Mouse (Mus musculus): Measurements from ENCODE around the gene Cldn4. TPM values are rescaled to one million over a fixed set of nuclear protein-coding genes. Genes with fewer than 3 reads are reported as not detected.

Gene Cldn4
- polyA plus RNA-seq, 1 experiment from 2014 or later: not detected

- no peak overlapping the region for H3K27ac ChIP-seq
- 80% methylated on average over 17 of the region's 17 CpGs for WGBS
- H3K4me3 ChIP-seq: no peak overlapping the region
- peaks cover 7% of the 10 kb centered on the region for H3K4me1 ChIP-seq
- H3K27me3 ChIP-seq (replicated peaks): no peaks in the 10 kb centered on the region
- no peak overlapping the region for H3K9ac ChIP-seq
- no peak for ATAC-seq (replicated peaks)
- H3K9me3 ChIP-seq: no peaks in the 10 kb centered on the region
- no peaks in the 10 kb centered on the region for H3K36me3 ChIP-seq (replicated peaks)
- no peak overlapping the region for H3K4me2 ChIP-seq
Observed at GRCm38 (mm10) chr5:134897596-134897995, 49.1 kb downstream of the Cldn4 start.

GRCm38 (mm10) chr5:134896965-134897364 is 49.8 kb downstream of the Cldn4 start:
- Histone ChIP-seq H3K4me2 (no peak overlapping the region), H3K27me3 (replicated peaks) (no peaks in the 10 kb centered on the region), H3K9me3 (no peaks in the 10 kb centered on the region), H3K4me1 (peaks cover 7% of the 10 kb centered on the region), H3K4me3 (no peak overlapping the region), H3K9ac (no peak overlapping the region), H3K27ac (no peak overlapping the region), H3K36me3 (replicated peaks) (no peaks in the 10 kb centered on the region)
- 77% methylated on average over 8 of the region's 8 CpGs for WGBS
- no peak for ATAC-seq (replicated peaks)

GRCm38 (mm10) chr5:134895291-134895690 is 51.4 kb downstream of the Cldn4 start:
- whole genome bisulfite sequencing: 82% methylated on average over 8 of the region's 8 CpGs
- Histone ChIP-seq H3K36me3 (replicated peaks) (no peaks in the 10 kb centered on the region), H3K4me1 (no peaks in the 10 kb centered on the region), H3K4me3 (no peak overlapping the region), H3K4me2 (no peak overlapping the region), H3K9ac (no peak overlapping the region), H3K27me3 (replicated peaks) (no peaks in the 10 kb centered on the region), H3K27ac (no peak overlapping the region), H3K9me3 (no peaks in the 10 kb centered on the region)
- ATAC-seq (replicated peaks): no peak

Other genes with a start within 250 kb of the Cldn4 start
- 8.7 and 9.3 TPM in 2 replicates for gene Eln, start 199.6 kb downstream of the Cldn4 start, polyA plus RNA-seq (2015; fragmentation: Nextera tagmentation; extraction: Ambion mirVana)
- gene Tmem270, start 40.2 kb downstream of the Cldn4 start, polyA plus RNA-seq (2015; fragmentation: Nextera tagmentation; extraction: Ambion mirVana): not detected in 2 replicates
- 0.32 TPM in 1 of 2 replicates, not detected in the other for gene Cldn13, start 31.4 kb downstream of the Cldn4 start, polyA plus RNA-seq (2015; fragmentation: Nextera tagmentation; extraction: Ambion mirVana)
- 7.2 and 8.4 TPM in 2 replicates for gene Mettl27, start 14.6 kb downstream of the Cldn4 start, polyA plus RNA-seq (2015; fragmentation: Nextera tagmentation; extraction: Ambion mirVana)
- 2.1 and 3.0 TPM in 2 replicates for gene Cldn3, start 39.3 kb upstream of the Cldn4 start, polyA plus RNA-seq (2015; fragmentation: Nextera tagmentation; extraction: Ambion mirVana)
- gene Abhd11, start 62.2 kb upstream of the Cldn4 start, polyA plus RNA-seq (2015; fragmentation: Nextera tagmentation; extraction: Ambion mirVana): 68.4 and 70.1 TPM in 2 replicates
- 156 and 157 TPM in 2 replicates for gene Stx1a, start 76.5 kb upstream of the Cldn4 start, polyA plus RNA-seq (2015; fragmentation: Nextera tagmentation; extraction: Ambion mirVana)
- gene Dnajc30, start 117.3 kb upstream of the Cldn4 start, polyA plus RNA-seq (2015; fragmentation: Nextera tagmentation; extraction: Ambion mirVana): 43.4 and 47.8 TPM in 2 replicates
- 78.1 and 82.5 TPM in 2 replicates for gene Bud23, start 118.0 kb upstream of the Cldn4 start, polyA plus RNA-seq (2015; fragmentation: Nextera tagmentation; extraction: Ambion mirVana)
- 39.5 and 47.8 TPM in 2 replicates for gene Vps37d, start 131.3 kb upstream of the Cldn4 start, polyA plus RNA-seq (2015; fragmentation: Nextera tagmentation; extraction: Ambion mirVana)
- 0.81 and 0.91 TPM in 2 replicates for gene Mlxipl, start 143.0 kb upstream of the Cldn4 start, polyA plus RNA-seq (2015; fragmentation: Nextera tagmentation; extraction: Ambion mirVana)
- 13.2 and 13.4 TPM in 2 replicates for gene Tbl2, start 202.7 kb upstream of the Cldn4 start, polyA plus RNA-seq (2015; fragmentation: Nextera tagmentation; extraction: Ambion mirVana)
- gene Bcl7b, start 221.3 kb upstream of the Cldn4 start, polyA plus RNA-seq (2015; fragmentation: Nextera tagmentation; extraction: Ambion mirVana): 41.8 and 48.4 TPM in 2 replicates
- gene Baz1b, start 240.3 kb upstream of the Cldn4 start, polyA plus RNA-seq (2015; fragmentation: Nextera tagmentation; extraction: Ambion mirVana): 30.5 and 30.9 TPM in 2 replicates